ENCODE assay signal across 8 mouse cellular contexts in the genomic region with DNA sequence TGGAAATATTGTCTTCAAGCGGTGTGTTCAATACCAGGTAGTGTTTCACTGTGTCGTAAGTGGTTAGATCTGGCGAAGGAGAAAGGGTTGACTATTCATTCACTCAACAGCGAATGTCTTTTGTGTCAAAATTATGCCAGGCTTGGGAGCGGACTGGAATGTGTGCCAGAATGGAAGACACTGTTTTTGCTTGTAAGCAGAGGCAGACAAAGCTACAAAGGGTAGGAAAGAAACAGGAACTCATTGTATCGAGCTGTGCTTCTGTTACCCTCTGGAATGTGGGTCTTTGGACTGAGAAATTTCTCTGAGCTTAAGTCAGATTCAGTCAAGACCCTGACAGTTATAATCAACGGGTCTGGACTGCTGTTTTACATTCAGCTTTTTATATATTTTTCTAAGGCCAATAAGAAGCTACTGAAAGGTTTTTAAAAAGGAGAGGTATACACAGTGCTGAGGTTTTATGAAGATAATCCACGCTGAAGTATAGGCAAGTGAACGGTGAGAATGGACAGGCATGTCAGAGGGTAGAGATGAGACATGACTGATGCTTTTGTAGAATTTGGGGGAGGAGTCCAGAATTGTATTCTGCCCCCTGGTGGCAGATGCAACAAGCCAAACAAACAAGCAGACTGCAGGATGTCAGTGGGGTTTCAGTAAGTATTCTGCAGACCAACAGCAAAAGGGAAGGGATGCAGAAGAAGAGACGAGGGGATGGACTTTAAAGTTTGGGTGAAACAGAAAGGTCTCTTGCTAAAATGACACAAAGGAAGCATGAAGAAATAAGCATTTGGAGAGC. TPM values are rescaled to one million over a fixed set of nuclear protein-coding genes. Genes with fewer than 3 reads are reported as not detected.
DNase-seq lines count a peak whose midpoint lies in the region; ATAC-seq lines count a peak whose summit lies in the region.

No protein-coding gene starts in this region.

- ATAC-seq in neutrophil, adult 5-6 weeks (ENCODE audit: extremely low read depth, insufficient number of reproducible peaks, low FRiP score, poor library complexity, severe bottlenecking), result 0 out of 2 replicates have a peak, but pooled peaks have one; percentile 33
- no peak; the same call in 1 of the 2 replicates for ATAC-seq in megakaryocyte-erythroid progenitor cell, adult 5-6 weeks (replicated peaks; ENCODE audit: low FRiP score, low TSS enrichment, poor library complexity, severe bottlenecking)

- intact Hi-C loops in left cerebral cortex, postnatal 4 days (cut with DNase I), result no loop called here

- peak; percentile 27 to 50 for DNase-seq in cerebellum, postnatal 14 days
- DNase-seq in cerebellum, postnatal 4 days (ENCODE audit: low spot score in 2 of 2), result no peak
- DNase-seq in left cerebral cortex, postnatal 4 days, result peak; percentile 22
- no peak for DNase-seq in left cerebral cortex, adult 9 months (ENCODE audit: low spot score in 2 of 2)
- peak; percentile 89 for DNase-seq in Muller cell, postnatal 12 days (ENCODE audit: inconsistent ontology term)
- DNase-seq in yolk sac, embryonic 10.5 days (ENCODE audit: low spot score), result no peak

RNA-seq across cellular contexts. Expression of gene Slc25a27, which starts 17.2 kb away (rescaled TPM):
- total RNA-seq in left cerebral cortex, postnatal 4 days (2021), result 10 to 100 TPM; 47.8 to 49.0 TPM
- total RNA-seq in neutrophil, adult 5-6 weeks (2017), result 7.9 and 9.6 TPM in 2 replicates
- total RNA-seq in megakaryocyte-erythroid progenitor cell, adult 5-6 weeks (2014; fragmentation: Nextera tagmentation), result 3.4 and 4.6 TPM in 2 replicates
- 5.1 TPM in 1 of 2 replicates, not detected in the other for total RNA-seq in megakaryocyte-erythroid progenitor cell, adult 5-6 weeks (2017)

RNA-seq across cellular contexts. Expression of gene Cyp39a1, which starts 17.4 kb away (rescaled TPM):
- total RNA-seq in left cerebral cortex, postnatal 4 days (2021), result 1 to 10 TPM; 2.0 to 2.3 TPM
- 4.7 and 8.6 TPM in 2 replicates for total RNA-seq in neutrophil, adult 5-6 weeks (2017)
- total RNA-seq in megakaryocyte-erythroid progenitor cell, adult 5-6 weeks (2014; fragmentation: Nextera tagmentation), result not detected in 2 replicates
- total RNA-seq in megakaryocyte-erythroid progenitor cell, adult 5-6 weeks (2017), result not detected in 2 replicates

RNA-seq across cellular contexts. Expression of gene Tdrd6, which starts 19.7 kb away (rescaled TPM):
- total RNA-seq in left cerebral cortex, postnatal 4 days (2021), result 1 to 10 TPM; 2.1 to 3.3 TPM
- 0.12 TPM in 1 of 2 replicates, not detected in the other for total RNA-seq in neutrophil, adult 5-6 weeks (2017)
- total RNA-seq in megakaryocyte-erythroid progenitor cell, adult 5-6 weeks (2014; fragmentation: Nextera tagmentation), result not detected in 2 replicates
- not detected in 2 replicates for total RNA-seq in megakaryocyte-erythroid progenitor cell, adult 5-6 weeks (2017)

Comparison
In these comparisons a context has a peak if more than half of its experiments do, and no peak if none do; other contexts are left out.
1. DNase-seq: peak in cerebellum, postnatal 14 days (2 of 2), left cerebral cortex, postnatal 4 days (single experiment) and Muller cell, postnatal 12 days (single experiment); none in cerebellum, postnatal 4 days (0 of 2), left cerebral cortex, adult 9 months (0 of 2) and yolk sac, embryonic 10.5 days (single experiment).